Mouse (Mus musculus): ENCODE measurements at regions not wholly inside any gene's neighbourhood (a gene's known extent, or its start where the extent isn't known, plus 50 kb on each side); places are given as distances from the start of the nearest gene placed in this dataset.

- 70% methylated on average over 8 of the region's 8 CpGs for WGBS
These were observed 174.5 kb downstream of the Setd4 start for GRCm38 (mm10) chr16:93429324-93429781.

GRCm38 (mm10) chr16:93427264-93427663 is 176.6 kb downstream of the Setd4 start:
- no peak for ATAC-seq (replicated peaks; ENCODE audit: extremely low read depth, insufficient read depth, low FRiP score)
- no peak overlapping the region for H3K27ac ChIP-seq (ENCODE audit: low read length)

More at GRCm38 (mm10) chr16:93429324-93429781, 174.5 kb downstream of the Setd4 start:
- no peaks in the 10 kb centered on the region for H3K4me1 ChIP-seq (ENCODE audit: control insufficient read depth, insufficient read depth, low read length)
- H3K27ac ChIP-seq (ENCODE audit: low read length) = no peak overlapping the region
- no peak overlapping the region for H3K4me2 ChIP-seq (ENCODE audit: low read depth, low read length)
- H3K27me3 ChIP-seq (ENCODE audit: control insufficient read depth, insufficient read depth, low read length) = no peaks in the 10 kb centered on the region; the same call in 1 of the 2 replicates
- H3K4me3 ChIP-seq (ENCODE audit: low read length) = no peak overlapping the region
- no peak overlapping the region for H3K9ac ChIP-seq (ENCODE audit: low read length)
- H3K9me3 ChIP-seq (replicated peaks; ENCODE audit: control insufficient read depth, low read length) = no peaks in the 10 kb centered on the region
- no peak for ATAC-seq (replicated peaks; ENCODE audit: extremely low read depth, insufficient read depth, low FRiP score)
- no peaks in the 10 kb centered on the region for H3K36me3 ChIP-seq (ENCODE audit: control insufficient read depth, insufficient read depth)

GRCm38 (mm10) chr16:93425731-93426130 is 178.1 kb downstream of the Setd4 start:
- Histone ChIP-seq H3K9ac (ENCODE audit: low read length) (no peak overlapping the region), H3K9me3 (replicated peaks; ENCODE audit: control insufficient read depth, low read length) (no peaks in the 10 kb centered on the region), H3K4me3 (ENCODE audit: low read length) (no peak overlapping the region), H3K4me2 (ENCODE audit: low read depth, low read length) (no peak overlapping the region), H3K4me1 (ENCODE audit: control insufficient read depth, insufficient read depth, low read length) (peaks cover 7% of the 10 kb centered on the region), H3K27me3 (ENCODE audit: control insufficient read depth, insufficient read depth, low read length) (peaks cover 2% of the 10 kb centered on the region; the same call in 1 of the 2 replicates), H3K27ac (ENCODE audit: low read length) (no peak overlapping the region), H3K36me3 (ENCODE audit: control insufficient read depth, insufficient read depth) (no peaks in the 10 kb centered on the region)
- no peak for ATAC-seq (replicated peaks; ENCODE audit: extremely low read depth, insufficient read depth, low FRiP score)
- WGBS = 65% methylated on average over 6 of the region's 6 CpGs

More at GRCm38 (mm10) chr16:93427264-93427663, 176.6 kb downstream of the Setd4 start:
- Histone ChIP-seq H3K36me3 (ENCODE audit: control insufficient read depth, insufficient read depth) (no peaks in the 10 kb centered on the region), H3K27me3 (ENCODE audit: control insufficient read depth, insufficient read depth, low read length) (no peaks in the 10 kb centered on the region; the same call in 1 of the 2 replicates), H3K4me3 (ENCODE audit: low read length) (no peak overlapping the region), H3K4me2 (ENCODE audit: low read depth, low read length) (no peak overlapping the region), H3K9me3 (replicated peaks; ENCODE audit: control insufficient read depth, low read length) (no peaks in the 10 kb centered on the region), H3K4me1 (ENCODE audit: control insufficient read depth, insufficient read depth, low read length) (peaks cover 7% of the 10 kb centered on the region), H3K9ac (ENCODE audit: low read length) (no peak overlapping the region)
- 59% methylated on average over 4 of the region's 4 CpGs for WGBS

GRCm38 (mm10) chr16:93423174-93423573 is 180.7 kb downstream of the Setd4 start:
- H3K4me1 ChIP-seq (ENCODE audit: control insufficient read depth, insufficient read depth, low read length) = peaks cover 7% of the 10 kb centered on the region
- H3K27me3 ChIP-seq (ENCODE audit: control insufficient read depth, insufficient read depth, low read length) = 0 out of 2 replicates have a peak, but pooled peaks cover 2% of the 10 kb centered on the region
- H3K9ac ChIP-seq (ENCODE audit: low read length) = peak overlapping the region; percentile 22; the same call in 1 of the 2 replicates
- H3K27ac ChIP-seq (ENCODE audit: low read length) = no peak overlapping the region
- no peak for ATAC-seq (replicated peaks; ENCODE audit: extremely low read depth, insufficient read depth, low FRiP score)
- no peaks in the 10 kb centered on the region for H3K36me3 ChIP-seq (ENCODE audit: control insufficient read depth, insufficient read depth)
- no peaks in the 10 kb centered on the region for H3K9me3 ChIP-seq (replicated peaks; ENCODE audit: control insufficient read depth, low read length)
- H3K4me3 ChIP-seq (ENCODE audit: low read length) = peak overlapping the region; percentile 8
- peak overlapping the region; percentile 62 for H3K4me2 ChIP-seq (ENCODE audit: low read depth, low read length)
- WGBS = 8% methylated on average over 13 of the region's 13 CpGs

GRCm38 (mm10) chr16:93422221-93422620 is 181.6 kb downstream of the Setd4 start:
- H3K4me1 ChIP-seq (ENCODE audit: control insufficient read depth, insufficient read depth, low read length) = peaks cover 7% of the 10 kb centered on the region
- H3K36me3 ChIP-seq (ENCODE audit: control insufficient read depth, insufficient read depth) = no peaks in the 10 kb centered on the region
- H3K9ac ChIP-seq (ENCODE audit: low read length) = no peak overlapping the region
- no peaks in the 10 kb centered on the region for H3K9me3 ChIP-seq (replicated peaks; ENCODE audit: control insufficient read depth, low read length)
- no peak for ATAC-seq (replicated peaks; ENCODE audit: extremely low read depth, insufficient read depth, low FRiP score)
- H3K27ac ChIP-seq (ENCODE audit: low read length) = no peak overlapping the region
- H3K4me3 ChIP-seq (ENCODE audit: low read length) = no peak overlapping the region
- 0 out of 2 replicates have a peak, but pooled peaks cover 4% of the 10 kb centered on the region for H3K27me3 ChIP-seq (ENCODE audit: control insufficient read depth, insufficient read depth, low read length)
- WGBS = 53% methylated on average over 13 of the region's 13 CpGs
- H3K4me2 ChIP-seq (ENCODE audit: low read depth, low read length) = no peak overlapping the region

- peaks cover 7% of the 10 kb centered on the region for H3K4me1 ChIP-seq (ENCODE audit: control insufficient read depth, insufficient read depth, low read length)
- ATAC-seq (replicated peaks; ENCODE audit: extremely low read depth, insufficient read depth, low FRiP score) = no peak
- WGBS = 68% methylated on average over 8 of the region's 8 CpGs
- H3K4me3 ChIP-seq (ENCODE audit: low read length) = no peak overlapping the region
- no peak overlapping the region for H3K4me2 ChIP-seq (ENCODE audit: low read depth, low read length)
- H3K27me3 ChIP-seq (ENCODE audit: control insufficient read depth, insufficient read depth, low read length) = 0 out of 2 replicates have a peak, but pooled peaks cover 4% of the 10 kb centered on the region
- H3K36me3 ChIP-seq (ENCODE audit: control insufficient read depth, insufficient read depth) = no peaks in the 10 kb centered on the region
- no peaks in the 10 kb centered on the region for H3K9me3 ChIP-seq (replicated peaks; ENCODE audit: control insufficient read depth, low read length)
- H3K27ac ChIP-seq (ENCODE audit: low read length) = no peak overlapping the region
- H3K9ac ChIP-seq (ENCODE audit: low read length) = no peak overlapping the region
These were observed 185.6 kb downstream of the Setd4 start for GRCm38 (mm10) chr16:93418246-93418645.

GRCm38 (mm10) chr16:93417831-93418230 is 186.0 kb downstream of the Setd4 start:
- Histone ChIP-seq H3K27me3 (ENCODE audit: control insufficient read depth, insufficient read depth, low read length) (0 out of 2 replicates have a peak, but pooled peaks cover 4% of the 10 kb centered on the region), H3K4me2 (ENCODE audit: low read depth, low read length) (no peak overlapping the region), H3K36me3 (ENCODE audit: control insufficient read depth, insufficient read depth) (no peaks in the 10 kb centered on the region), H3K4me3 (ENCODE audit: low read length) (no peak overlapping the region), H3K9me3 (replicated peaks; ENCODE audit: control insufficient read depth, low read length) (no peaks in the 10 kb centered on the region), H3K4me1 (ENCODE audit: control insufficient read depth, insufficient read depth, low read length) (peaks cover 3% of the 10 kb centered on the region), H3K9ac (ENCODE audit: low read length) (no peak overlapping the region), H3K27ac (ENCODE audit: low read length) (no peak overlapping the region)
- 79% methylated on average over 8 of the region's 8 CpGs for WGBS
- ATAC-seq (replicated peaks; ENCODE audit: extremely low read depth, insufficient read depth, low FRiP score) = no peak

- Histone ChIP-seq H3K9me3 (replicated peaks; ENCODE audit: control insufficient read depth, low read length) (no peaks in the 10 kb centered on the region), H3K9ac (ENCODE audit: low read length) (no peak overlapping the region), H3K36me3 (ENCODE audit: control insufficient read depth, insufficient read depth) (no peaks in the 10 kb centered on the region), H3K27me3 (ENCODE audit: control insufficient read depth, insufficient read depth, low read length) (peaks cover 6% of the 10 kb centered on the region; the same call in 1 of the 2 replicates), H3K4me3 (ENCODE audit: low read length) (no peak overlapping the region), H3K4me1 (ENCODE audit: control insufficient read depth, insufficient read depth, low read length) (no peaks in the 10 kb centered on the region), H3K4me2 (ENCODE audit: low read depth, low read length) (no peak overlapping the region), H3K27ac (ENCODE audit: low read length) (no peak overlapping the region)
- 69% methylated on average over 16 of the region's 16 CpGs for WGBS
- ATAC-seq (replicated peaks; ENCODE audit: extremely low read depth, insufficient read depth, low FRiP score) = no peak
These were observed 211.7 kb downstream of the Setd4 start for GRCm38 (mm10) chr16:93392024-93392675.

GRCm38 (mm10) chr16:93387578-93388116 is 216.2 kb downstream of the Setd4 start:
- Histone ChIP-seq H3K27ac (ENCODE audit: low read length) (no peak overlapping the region), H3K27me3 (ENCODE audit: control insufficient read depth, insufficient read depth, low read length) (peaks cover 4% of the 10 kb centered on the region; the same call in 1 of the 2 replicates), H3K4me2 (ENCODE audit: low read depth, low read length) (no peak overlapping the region), H3K4me1 (ENCODE audit: control insufficient read depth, insufficient read depth, low read length) (no peaks in the 10 kb centered on the region), H3K36me3 (ENCODE audit: control insufficient read depth, insufficient read depth) (no peaks in the 10 kb centered on the region), H3K4me3 (ENCODE audit: low read length) (no peak overlapping the region), H3K9me3 (replicated peaks; ENCODE audit: control insufficient read depth, low read length) (no peaks in the 10 kb centered on the region), H3K9ac (ENCODE audit: low read length) (no peak overlapping the region)
- 58% methylated on average over 11 of the region's 11 CpGs for WGBS
- no peak for ATAC-seq (replicated peaks; ENCODE audit: extremely low read depth, insufficient read depth, low FRiP score)
